Mouse (Mus musculus): ENCODE measurements around the gene Cntnap2. TPM values are rescaled to one million over a fixed set of nuclear protein-coding genes. Genes with fewer than 3 reads are reported as not detected.

The Cntnap2 gene
- polyA plus RNA-seq, 1 experiment from 2014 or later: 99.3 TPM

DNA sequence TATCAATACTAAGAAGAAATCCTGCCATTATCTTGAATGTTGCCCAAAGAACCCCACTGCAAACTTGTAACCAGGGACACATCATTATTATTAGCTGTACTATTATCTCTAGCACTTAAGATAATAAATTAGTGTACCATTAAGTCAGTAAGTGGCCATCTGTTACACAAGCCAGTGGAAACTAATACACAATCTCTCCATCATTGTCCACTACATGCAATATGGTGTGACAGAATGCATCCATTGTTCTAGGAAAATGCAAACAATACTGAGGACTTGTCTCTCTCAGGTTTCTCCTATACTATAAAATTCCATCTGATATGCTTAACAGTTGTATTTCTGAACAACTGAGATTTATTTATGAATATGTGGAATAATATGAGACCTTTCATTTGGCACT is 1355.0 kb downstream of the Cntnap2 start:
- Histone ChIP-seq H3K4me1 (ENCODE audit: control insufficient read depth, insufficient read depth, low read length) (no peaks in the 10 kb centered on the region), H3K9me3 (ENCODE audit: control insufficient read depth, low read length) (no peaks in the 10 kb centered on the region), H3K36me3 (ENCODE audit: control insufficient read depth, insufficient read depth, low read length) (no peaks in the 10 kb centered on the region), H3K27ac (ENCODE audit: low read depth, low read length) (no peak overlapping the region), H3K4me3 (ENCODE audit: low read depth, low read length) (no peak overlapping the region), H3K4me2 (ENCODE audit: low read depth, low read length) (no peak overlapping the region), H3K27me3 (ENCODE audit: control insufficient read depth, insufficient read depth, low read length) (no peaks in the 10 kb centered on the region), H3K9ac (replicated peaks; ENCODE audit: low read depth, low read length) (no peak overlapping the region)
- 0 out of 2 replicates have a peak, but pooled peaks have one; percentile 57 for ATAC-seq (ENCODE audit: low read depth)

DNA sequence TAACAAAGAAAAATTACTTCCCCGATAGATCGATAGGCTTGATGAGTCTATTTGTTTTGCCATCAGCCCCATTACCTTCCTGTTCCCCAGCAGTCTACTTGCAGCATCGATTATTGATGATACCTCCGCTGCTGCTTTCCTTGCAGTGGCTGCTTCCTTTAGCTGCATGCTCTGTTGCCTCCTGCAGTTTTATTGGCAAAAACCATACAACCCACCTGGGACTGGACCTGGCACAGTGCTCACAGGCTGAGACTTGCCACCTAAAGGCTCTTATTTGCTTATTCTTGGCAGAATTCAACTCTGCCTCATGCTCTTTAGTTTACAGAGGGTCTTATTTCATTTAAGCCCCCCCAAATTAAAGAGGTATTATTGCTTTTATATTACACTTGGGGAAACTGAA is 1355.4 kb downstream of the Cntnap2 start:
- 35% methylated on average over 4 of the region's 4 CpGs for WGBS
- H3K4me1 ChIP-seq (ENCODE audit: control insufficient read depth, insufficient read depth, low read length): no peaks in the 10 kb centered on the region
- no peak overlapping the region for H3K4me3 ChIP-seq (ENCODE audit: low read depth, low read length)
- no peak overlapping the region for H3K4me2 ChIP-seq (ENCODE audit: low read depth, low read length)
- no peaks in the 10 kb centered on the region for H3K27me3 ChIP-seq (ENCODE audit: control insufficient read depth, insufficient read depth, low read length)
- no peaks in the 10 kb centered on the region for H3K36me3 ChIP-seq (ENCODE audit: control insufficient read depth, insufficient read depth, low read length)
- H3K9me3 ChIP-seq (ENCODE audit: control insufficient read depth, low read length): no peaks in the 10 kb centered on the region
- H3K27ac ChIP-seq (ENCODE audit: low read depth, low read length): no peak overlapping the region
- peak; percentile 86 for ATAC-seq (ENCODE audit: low read depth)
- no peak overlapping the region for H3K9ac ChIP-seq (replicated peaks; ENCODE audit: low read depth, low read length)

DNA sequence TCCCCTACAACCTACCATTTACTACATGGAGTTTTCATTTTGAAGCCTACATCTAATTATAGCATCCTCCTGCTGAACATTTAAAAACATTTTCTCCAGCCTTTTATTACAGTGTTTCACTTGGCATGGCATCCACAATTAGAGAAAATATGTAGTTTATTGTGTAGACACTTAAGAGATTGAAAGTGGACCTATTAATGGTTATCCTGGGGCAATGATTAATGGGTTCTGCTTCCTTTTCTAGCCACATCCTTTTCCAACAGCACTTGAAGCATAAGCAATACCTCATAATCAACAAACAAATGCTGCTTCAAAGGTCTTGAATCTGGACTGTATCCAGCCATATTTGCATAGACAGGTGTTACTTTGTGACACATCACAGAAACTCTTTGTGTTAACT is 1360.7 kb downstream of the Cntnap2 start:
- Histone ChIP-seq H3K4me2 (ENCODE audit: low read depth, low read length) (no peak overlapping the region), H3K27ac (ENCODE audit: low read depth, low read length) (no peak overlapping the region), H3K9ac (replicated peaks; ENCODE audit: low read depth, low read length) (no peak overlapping the region), H3K27me3 (ENCODE audit: control insufficient read depth, insufficient read depth, low read length) (no peaks in the 10 kb centered on the region), H3K9me3 (ENCODE audit: control insufficient read depth, low read length) (no peaks in the 10 kb centered on the region), H3K4me3 (ENCODE audit: low read depth, low read length) (no peak overlapping the region), H3K4me1 (ENCODE audit: control insufficient read depth, insufficient read depth, low read length) (no peaks in the 10 kb centered on the region), H3K36me3 (ENCODE audit: control insufficient read depth, insufficient read depth, low read length) (no peaks in the 10 kb centered on the region)
- ATAC-seq (ENCODE audit: low read depth): no peak

DNA sequence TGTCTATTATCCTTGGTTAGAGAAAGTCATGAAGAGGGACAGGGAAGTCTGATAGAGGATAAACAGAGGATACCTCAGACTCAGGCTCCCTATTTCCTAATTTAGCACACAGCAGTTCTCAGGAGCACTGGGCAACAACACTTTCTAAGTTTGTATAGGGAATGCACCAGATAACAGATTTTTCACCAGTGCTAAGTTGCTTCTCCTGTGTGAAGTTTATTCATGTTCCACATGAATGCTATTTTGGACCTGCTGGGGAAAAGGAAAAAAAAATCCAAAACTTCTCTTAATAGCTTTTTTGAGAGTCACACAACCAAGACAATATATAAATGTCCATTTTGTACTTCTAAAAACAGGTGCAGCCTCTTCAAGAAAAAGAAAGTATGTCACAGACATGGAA is 1361.2 kb downstream of the Cntnap2 start:
- Histone ChIP-seq H3K4me3 (ENCODE audit: low read depth, low read length) (no peak overlapping the region), H3K27ac (ENCODE audit: low read depth, low read length) (no peak overlapping the region), H3K9me3 (ENCODE audit: control insufficient read depth, low read length) (no peaks in the 10 kb centered on the region), H3K27me3 (ENCODE audit: control insufficient read depth, insufficient read depth, low read length) (no peaks in the 10 kb centered on the region), H3K4me2 (ENCODE audit: low read depth, low read length) (no peak overlapping the region), H3K36me3 (ENCODE audit: control insufficient read depth, insufficient read depth, low read length) (no peaks in the 10 kb centered on the region), H3K9ac (replicated peaks; ENCODE audit: low read depth, low read length) (no peak overlapping the region), H3K4me1 (ENCODE audit: control insufficient read depth, insufficient read depth, low read length) (no peaks in the 10 kb centered on the region)
- no peak for ATAC-seq (ENCODE audit: low read depth)

DNA sequence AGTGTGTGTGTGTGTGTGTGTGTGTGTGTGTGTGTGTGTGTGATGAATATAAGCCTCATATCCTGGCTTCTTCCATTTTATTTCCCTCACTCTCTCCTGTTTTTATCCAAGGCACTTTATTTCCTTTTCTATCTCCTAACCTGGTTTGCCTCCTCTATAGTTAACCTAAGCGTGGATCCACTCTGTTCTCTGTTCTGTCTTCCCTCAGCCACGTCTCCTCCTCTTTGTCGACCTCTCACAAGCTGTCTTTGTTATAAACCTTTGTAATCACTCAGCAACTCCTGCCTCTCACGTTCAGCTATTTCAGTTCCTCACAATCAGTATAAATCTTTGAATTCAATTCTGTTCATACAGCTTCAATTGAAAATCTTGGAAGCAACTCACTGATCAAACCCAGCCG is 1369.1 kb downstream of the Cntnap2 start:
- H3K4me3 ChIP-seq (ENCODE audit: low read depth, low read length): no peak overlapping the region
- no peak for ATAC-seq (ENCODE audit: low read depth)
- WGBS: 43% methylated on average over 5 of the region's 5 CpGs
- no peaks in the 10 kb centered on the region for H3K4me1 ChIP-seq (ENCODE audit: control insufficient read depth, insufficient read depth, low read length)
- no peak overlapping the region for H3K9ac ChIP-seq (replicated peaks; ENCODE audit: low read depth, low read length)
- H3K27me3 ChIP-seq (ENCODE audit: control insufficient read depth, insufficient read depth, low read length): no peaks in the 10 kb centered on the region
- no peaks in the 10 kb centered on the region for H3K9me3 ChIP-seq (ENCODE audit: control insufficient read depth, low read length)
- no peak overlapping the region for H3K27ac ChIP-seq (ENCODE audit: low read depth, low read length)
- no peak overlapping the region for H3K4me2 ChIP-seq (ENCODE audit: low read depth, low read length)
- H3K36me3 ChIP-seq (ENCODE audit: control insufficient read depth, insufficient read depth, low read length): no peaks in the 10 kb centered on the region

DNA sequence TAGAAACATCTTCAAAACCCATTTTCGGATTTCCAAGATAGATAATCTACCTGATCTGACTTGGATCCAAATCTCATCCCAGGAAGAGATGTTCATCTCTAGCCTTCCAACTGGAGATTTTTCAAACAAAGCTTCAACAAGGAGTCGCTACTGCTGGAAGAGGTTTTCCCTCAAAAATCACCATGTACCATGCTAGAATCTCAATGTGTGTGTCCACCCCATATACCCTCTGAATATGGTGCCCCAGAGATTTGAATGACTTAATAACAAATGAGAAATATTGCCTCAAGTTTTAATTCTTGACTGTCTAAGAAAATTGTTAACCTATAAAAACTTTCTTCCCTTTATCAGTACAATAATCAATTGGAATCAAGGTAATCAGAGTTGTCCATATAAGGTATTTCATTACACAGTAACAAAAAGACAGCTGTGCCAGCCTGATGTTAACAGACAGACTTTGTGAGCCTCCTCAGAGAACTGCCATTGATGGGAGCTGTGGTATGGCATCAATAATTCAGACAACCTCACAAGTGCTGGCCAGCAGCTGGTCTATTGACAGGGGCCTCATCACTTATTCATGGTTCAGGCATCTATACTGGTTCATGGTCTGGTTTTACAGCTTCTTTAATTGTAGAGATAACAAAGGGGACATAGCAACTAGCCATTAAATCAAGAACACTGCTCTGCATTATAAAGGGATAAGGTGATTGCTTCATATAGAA is 1391.9 kb downstream of the Cntnap2 start:
- no peaks in the 10 kb centered on the region for H3K4me1 ChIP-seq (ENCODE audit: control insufficient read depth, insufficient read depth, low read length)
- peak; percentile 95 for ATAC-seq (ENCODE audit: low read depth)
- WGBS: 65% methylated on average over 2 of the region's 2 CpGs

DNA sequence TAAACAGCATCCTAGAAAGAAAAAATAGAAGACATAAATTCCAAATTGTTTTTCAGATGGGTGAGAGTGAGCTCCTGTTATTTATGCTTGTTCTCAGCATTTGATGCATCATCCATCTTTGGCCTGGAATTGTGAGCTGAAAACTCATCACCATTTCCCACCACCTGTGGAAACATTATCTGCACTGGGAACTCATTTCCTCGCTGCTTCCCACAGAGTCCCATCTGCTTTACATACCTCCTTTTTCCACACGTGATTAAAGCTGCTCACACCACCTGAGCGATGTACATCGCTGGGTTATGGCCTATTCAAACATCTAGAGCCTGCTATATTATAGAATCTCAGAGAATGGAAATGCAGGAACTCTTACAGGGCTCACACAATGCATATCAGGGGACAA is 1413.5 kb downstream of the Cntnap2 start:
- Histone ChIP-seq H3K9ac (replicated peaks; ENCODE audit: low read depth, low read length) (no peak overlapping the region), H3K27ac (ENCODE audit: low read depth, low read length) (no peak overlapping the region), H3K9me3 (ENCODE audit: control insufficient read depth, low read length) (no peaks in the 10 kb centered on the region), H3K36me3 (ENCODE audit: control insufficient read depth, insufficient read depth, low read length) (no peaks in the 10 kb centered on the region), H3K4me2 (ENCODE audit: low read depth, low read length) (no peak overlapping the region), H3K27me3 (ENCODE audit: control insufficient read depth, insufficient read depth, low read length) (no peaks in the 10 kb centered on the region), H3K4me1 (ENCODE audit: control insufficient read depth, insufficient read depth, low read length) (no peaks in the 10 kb centered on the region), H3K4me3 (ENCODE audit: low read depth, low read length) (no peak overlapping the region)
- ATAC-seq (ENCODE audit: low read depth): no peak
- 36% methylated on average over 4 of the region's 4 CpGs for WGBS

More for the DNA sequence above, 1391.9 kb downstream of the Cntnap2 start:
- H3K4me2 ChIP-seq (ENCODE audit: low read depth, low read length): no peak overlapping the region
- H3K36me3 ChIP-seq (ENCODE audit: control insufficient read depth, insufficient read depth, low read length): no peaks in the 10 kb centered on the region
- H3K4me3 ChIP-seq (ENCODE audit: low read depth, low read length): no peak overlapping the region
- no peaks in the 10 kb centered on the region for H3K27me3 ChIP-seq (ENCODE audit: control insufficient read depth, insufficient read depth, low read length)
- no peaks in the 10 kb centered on the region for H3K9me3 ChIP-seq (ENCODE audit: control insufficient read depth, low read length)
- no peak overlapping the region for H3K27ac ChIP-seq (ENCODE audit: low read depth, low read length)
- no peak overlapping the region for H3K9ac ChIP-seq (replicated peaks; ENCODE audit: low read depth, low read length)

DNA sequence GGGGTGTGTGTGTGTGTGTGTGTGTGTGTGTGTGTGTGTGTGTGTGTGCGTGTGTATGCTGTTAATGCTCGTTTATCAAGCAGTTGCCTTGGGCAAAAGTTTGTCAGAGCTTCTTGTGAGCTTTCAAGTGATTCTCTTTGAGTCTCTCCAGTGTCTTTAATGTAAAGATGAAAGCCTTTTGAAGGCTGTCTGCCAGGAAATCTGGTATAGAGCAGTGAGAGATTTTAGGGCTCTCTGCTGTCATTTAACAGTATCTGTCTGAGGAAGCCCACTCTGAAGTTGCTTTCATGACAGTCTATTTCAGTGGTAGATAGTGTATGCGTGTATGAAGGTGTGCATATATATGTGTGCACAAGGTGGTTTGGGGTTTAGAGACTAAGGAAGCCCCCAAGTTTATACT is 1425.2 kb downstream of the Cntnap2 start:
- no peak for ATAC-seq (ENCODE audit: low read depth)

DNA sequence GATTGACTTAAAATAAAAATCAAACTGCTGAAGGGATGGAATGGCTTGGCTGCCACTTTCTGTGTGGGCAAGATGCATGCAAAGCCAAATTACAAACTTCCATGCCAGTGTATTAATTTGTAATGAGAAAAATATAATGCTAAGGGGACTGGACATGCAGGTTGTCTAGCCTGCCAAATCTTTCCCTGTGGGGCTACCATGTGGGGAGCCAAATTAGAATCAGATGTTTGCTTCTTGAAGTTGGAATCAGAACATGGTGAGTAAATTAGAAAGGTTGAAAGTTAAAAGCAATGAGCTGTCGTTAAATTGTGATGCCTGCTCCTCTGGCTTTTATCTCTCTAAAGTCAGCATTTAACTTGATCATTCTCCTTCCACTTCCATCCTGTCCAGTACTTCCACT is 1443.6 kb downstream of the Cntnap2 start:
- no peaks in the 10 kb centered on the region for H3K9me3 ChIP-seq (ENCODE audit: control insufficient read depth, low read length)
- 50% methylated on average over 1 of the region's 1 CpGs for WGBS
- no peak for ATAC-seq (ENCODE audit: low read depth)

More for the DNA sequence above, 1425.2 kb downstream of the Cntnap2 start:
- H3K27ac ChIP-seq (ENCODE audit: low read depth, low read length): no peak overlapping the region
- H3K4me3 ChIP-seq (ENCODE audit: low read depth, low read length): no peak overlapping the region
- WGBS: 73% methylated on average over 3 of the region's 3 CpGs
- no peaks in the 10 kb centered on the region for H3K4me1 ChIP-seq (ENCODE audit: control insufficient read depth, insufficient read depth, low read length)
- H3K9ac ChIP-seq (replicated peaks; ENCODE audit: low read depth, low read length): no peak overlapping the region
- no peaks in the 10 kb centered on the region for H3K36me3 ChIP-seq (ENCODE audit: control insufficient read depth, insufficient read depth, low read length)
- H3K27me3 ChIP-seq (ENCODE audit: control insufficient read depth, insufficient read depth, low read length): no peaks in the 10 kb centered on the region
- no peaks in the 10 kb centered on the region for H3K9me3 ChIP-seq (ENCODE audit: control insufficient read depth, low read length)
- no peak overlapping the region for H3K4me2 ChIP-seq (ENCODE audit: low read depth, low read length)

More for the DNA sequence above, 1443.6 kb downstream of the Cntnap2 start:
- Histone ChIP-seq H3K4me3 (ENCODE audit: low read depth, low read length) (no peak overlapping the region), H3K27ac (ENCODE audit: low read depth, low read length) (no peak overlapping the region), H3K36me3 (ENCODE audit: control insufficient read depth, insufficient read depth, low read length) (no peaks in the 10 kb centered on the region), H3K4me2 (ENCODE audit: low read depth, low read length) (no peak overlapping the region), H3K4me1 (ENCODE audit: control insufficient read depth, insufficient read depth, low read length) (no peaks in the 10 kb centered on the region), H3K27me3 (ENCODE audit: control insufficient read depth, insufficient read depth, low read length) (no peaks in the 10 kb centered on the region), H3K9ac (replicated peaks; ENCODE audit: low read depth, low read length) (no peak overlapping the region)

Measured in neural tube, embryonic 14.5 days (tissue).